Mouse (Mus musculus) gastrocnemius, postnatal 36 days (tissue): ENCODE data around the gene Adgb. TPM values are rescaled to one million over a fixed set of nuclear protein-coding genes. Genes with fewer than 3 reads are reported as not detected.

Experiments
- total RNA-seq, 2 experiments: library from RNA; stranded (reverse); gene quantifications; 2 replicates each; pipeline ENCODE4 v1.2.3; 2021

Adgb gene
- total RNA-seq, 2 experiments from 2014 or later = 0.08 TPM; not detected in 1

Other genes with a start within 250 kb of the Adgb start
- 1 to 10 TPM in 1 of 2 experiments, under 1 TPM in 1; 0.89 to 1.2 TPM for gene Rab32, start 85.9 kb upstream of the Adgb start, total RNA-seq
- not detected for gene Gm10944, start 209.0 kb upstream of the Adgb start, total RNA-seq